Mouse (Mus musculus) forebrain, embryonic 11.5 days (tissue): ENCODE results near the gene Psme2. TPM values are rescaled to one million over a fixed set of nuclear protein-coding genes. Genes with fewer than 3 reads are reported as not detected.

ENCODE experiments used
- ATAC-seq: fragments of 200-750 bp; cut with Nextera tagmentation; replicated peaks from 2 replicates; pipeline ENCODE4 v1.8.0; 2017; ENCODE audit warnings: moderate TSS enrichment; ENCODE audit not compliant: low FRiP score
- DNase-seq: peaks from one replicate; pipeline ENCODE4 v3.0.0-alpha.2; 2017; ENCODE audit warnings: low spot score
- H3K27ac ChIP-seq: fragments of 300-500 bp; sonication (generic); 2 replicates; pipeline ENCODE4 v1.5.1; 2014; ENCODE audit warnings: low read depth, low read length
- H3K27me3 ChIP-seq: fragments of 300-500 bp; sonication (generic); 2 replicates; pipeline ENCODE4 v1.6.1; 2014; ENCODE audit warnings: mild to moderate bottlenecking, low read length, mixed read lengths; ENCODE audit not compliant: control insufficient read depth, insufficient read depth
- H3K36me3 ChIP-seq: fragments of 300-500 bp; sonication (generic); 2 replicates; pipeline ENCODE4 v1.6.1; 2014; ENCODE audit warnings: mild to moderate bottlenecking, low read length, moderate library complexity, mixed read lengths; ENCODE audit not compliant: control insufficient read depth, insufficient read depth
- H3K4me1 ChIP-seq: fragments of 300-500 bp; sonication (generic); replicated peaks from 2 replicates; pipeline ENCODE4 v1.6.1; 2014; ENCODE audit warnings: low read length, mixed read lengths; ENCODE audit not compliant: control insufficient read depth, insufficient read depth
- H3K4me2 ChIP-seq: fragments of 300-500 bp; sonication (generic); 2 replicates; pipeline ENCODE4 v1.6.1; 2014; ENCODE audit warnings: low read depth, mild to moderate bottlenecking, low read length, moderate library complexity, mixed read lengths; ENCODE audit not compliant: severe bottlenecking
- H3K4me3 ChIP-seq: fragments of 300-500 bp; sonication (generic); 2 replicates; pipeline ENCODE4 v1.5.1; 2014; ENCODE audit warnings: low read depth, low read length
- H3K9ac ChIP-seq: fragments of 300-500 bp; sonication (generic); 2 replicates; pipeline ENCODE4 v1.6.1; 2014; ENCODE audit warnings: low read length
- H3K9me3 ChIP-seq: fragments of 300-500 bp; sonication (generic); 2 replicates; pipeline ENCODE4 v1.6.1; 2016; ENCODE audit warnings: low read length, mixed read lengths; ENCODE audit not compliant: control insufficient read depth
- WGBS: fragments of 180-500 bp; shearing (Covaris S2); extraction: QIAGEN DNeasy Blood & Tissue Kit; methylation state at CpG from one replicate; pipeline ENCODE4 v1.1.7; 2014; 5-methylcytosine and 5-hydroxymethylcytosine counted together
- polyA plus RNA-seq: library from polyadenylated mRNA; unstranded; fragments of >200 nt; fragmentation: Nextera tagmentation; extraction: Ambion mirVana; gene quantifications from 2 replicates; pipeline ENCODE4 v1.2.1, GENCODE M21; 2014

Gene Psme2
- polyA plus RNA-seq, 1 experiment from 2014 or later = 187 TPM

GRCm38 (mm10) chr14:55557003-55557402 lies 33.9 kb downstream of the Psme2 start:
- peak; percentile 78 for DNase-seq

DNA sequence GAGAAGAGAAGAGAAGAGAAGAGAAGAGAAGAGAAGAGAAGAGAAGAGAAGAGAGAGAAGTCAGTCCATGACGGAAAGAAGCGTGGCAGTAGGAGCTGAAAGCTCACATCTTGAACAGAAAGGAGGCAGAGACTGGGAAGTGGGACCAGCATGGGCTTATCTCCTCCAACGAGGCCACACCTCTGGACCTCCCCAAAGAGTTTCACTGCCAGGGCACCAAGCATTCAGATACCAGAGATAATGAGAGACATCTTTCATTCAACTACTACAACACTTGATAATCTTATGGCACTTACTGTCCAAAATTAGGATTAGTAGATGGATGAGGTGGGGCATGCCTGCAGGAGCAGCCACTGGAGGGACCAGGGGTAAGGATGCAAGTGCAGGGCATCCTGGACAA lies 35.1 kb downstream of the Psme2 start:
- H3K4me1 ChIP-seq = no peaks in the 10 kb centered on the region
- DNase-seq = no peak
- WGBS = 88% methylated on average over 3 of the region's 3 CpGs
- H3K9me3 ChIP-seq = no peaks in the 10 kb centered on the region
- no peak overlapping the region for H3K9ac ChIP-seq
- no peak overlapping the region for H3K4me3 ChIP-seq
- H3K27me3 ChIP-seq = no peaks in the 10 kb centered on the region
- no peak overlapping the region for H3K27ac ChIP-seq
- ATAC-seq = no peak
- no peak overlapping the region for H3K4me2 ChIP-seq
- H3K36me3 ChIP-seq = no peaks in the 10 kb centered on the region

More at GRCm38 (mm10) chr14:55557003-55557402, 33.9 kb downstream of the Psme2 start:
- Histone ChIP-seq H3K36me3 (no peaks in the 10 kb centered on the region), H3K4me3 (no peak overlapping the region), H3K27me3 (no peaks in the 10 kb centered on the region), H3K4me1 (no peaks in the 10 kb centered on the region), H3K4me2 (no peak overlapping the region), H3K27ac (no peak overlapping the region), H3K9me3 (no peaks in the 10 kb centered on the region), H3K9ac (no peak overlapping the region)
- ATAC-seq = no peak
- 29% methylated on average over 5 of the region's 5 CpGs for WGBS

GRCm38 (mm10) chr14:55554635-55555034 lies 36.3 kb downstream of the Psme2 start:
- Histone ChIP-seq H3K36me3 (no peaks in the 10 kb centered on the region), H3K27ac (no peak overlapping the region), H3K4me1 (no peaks in the 10 kb centered on the region), H3K27me3 (no peaks in the 10 kb centered on the region), H3K4me2 (no peak overlapping the region), H3K9ac (no peak overlapping the region), H3K4me3 (no peak overlapping the region), H3K9me3 (no peaks in the 10 kb centered on the region)
- DNase-seq (no peak), ATAC-seq (no peak)

DNA sequence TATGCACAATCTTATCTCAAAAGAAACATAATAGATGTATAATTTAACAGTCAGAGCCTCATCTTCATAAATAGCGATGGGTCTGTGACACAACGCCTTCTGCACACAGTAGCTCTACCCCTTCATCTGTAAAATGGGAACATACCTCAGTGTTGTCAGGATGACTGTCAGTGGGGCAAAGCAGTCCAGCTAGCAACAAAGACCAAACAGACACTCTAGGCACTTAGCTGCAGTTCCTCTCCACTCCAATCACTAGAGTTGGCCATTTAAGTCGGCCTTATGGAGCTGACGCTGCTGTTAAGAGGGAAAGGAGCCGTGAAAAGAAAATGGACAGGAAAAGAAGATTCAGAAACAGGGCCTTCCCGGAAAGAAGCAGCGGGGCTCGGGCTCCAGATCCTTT lies 39.1 kb downstream of the Psme2 start:
- H3K9ac ChIP-seq = no peak overlapping the region
- no peak overlapping the region for H3K4me2 ChIP-seq
- ATAC-seq (no peak), DNase-seq (no peak)
- no peaks in the 10 kb centered on the region; the same call in 1 of the 2 replicates for H3K36me3 ChIP-seq
- WGBS = 90% methylated on average over 8 of the region's 8 CpGs
- no peaks in the 10 kb centered on the region for H3K9me3 ChIP-seq
- H3K4me3 ChIP-seq = no peak overlapping the region
- no peaks in the 10 kb centered on the region for H3K27me3 ChIP-seq
- no peaks in the 10 kb centered on the region for H3K4me1 ChIP-seq
- no peak overlapping the region for H3K27ac ChIP-seq

DNA sequence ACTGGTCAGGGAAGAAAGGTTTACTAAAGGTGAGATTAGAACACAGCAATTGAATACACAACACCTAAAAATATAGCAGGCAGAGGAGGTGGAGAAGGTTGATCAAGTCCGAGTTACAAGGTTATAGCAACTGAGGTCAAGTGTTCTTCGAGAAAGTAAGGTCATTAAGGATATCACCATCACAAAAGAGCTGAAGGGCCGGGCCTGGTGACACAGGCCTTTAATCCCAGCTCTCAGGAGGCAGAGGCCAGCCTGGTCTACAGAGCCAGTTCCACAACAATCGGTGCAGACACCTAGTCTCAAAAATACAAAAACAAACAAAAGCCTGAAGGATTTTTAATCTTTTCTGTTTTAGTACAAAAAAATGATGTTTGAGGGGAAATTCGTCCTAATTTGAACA lies 39.6 kb downstream of the Psme2 start:
- Histone ChIP-seq H3K36me3 (no peaks in the 10 kb centered on the region; the same call in 1 of the 2 replicates), H3K27ac (no peak overlapping the region), H3K4me1 (no peaks in the 10 kb centered on the region), H3K4me3 (no peak overlapping the region), H3K27me3 (no peaks in the 10 kb centered on the region), H3K9me3 (no peaks in the 10 kb centered on the region), H3K9ac (no peak overlapping the region), H3K4me2 (no peak overlapping the region)
- DNase-seq (no peak), ATAC-seq (no peak)
- WGBS = 69% methylated on average over 5 of the region's 5 CpGs

DNA sequence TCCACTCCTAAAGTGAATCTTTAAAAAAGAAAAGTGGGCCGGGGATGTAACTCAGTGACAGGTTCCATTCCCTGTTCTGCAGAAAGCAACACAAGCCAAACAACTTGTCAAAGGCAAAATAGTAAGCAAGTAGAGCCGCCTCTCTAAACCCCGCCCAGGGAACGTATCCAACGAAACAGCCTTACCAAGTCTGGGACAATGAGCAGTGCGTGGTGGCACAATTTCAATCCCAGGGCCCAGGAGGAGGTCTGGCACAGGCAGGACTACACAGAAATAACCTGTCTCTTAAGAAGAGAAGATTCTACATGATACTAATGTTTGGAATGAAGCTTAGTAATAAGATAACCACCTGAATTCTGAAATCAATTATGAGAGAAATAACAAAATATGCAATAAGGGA lies 40.7 kb downstream of the Psme2 start:
- DNase-seq = no peak

GRCm38 (mm10) chr14:55544334-55544733 lies 46.6 kb downstream of the Psme2 start:
- no peak for DNase-seq
- H3K27me3 ChIP-seq = no peaks in the 10 kb centered on the region
- no peak overlapping the region for H3K4me2 ChIP-seq
- no peaks in the 10 kb centered on the region; the same call in 1 of the 2 replicates for H3K36me3 ChIP-seq
- no peak overlapping the region for H3K27ac ChIP-seq
- ATAC-seq = no peak
- no peaks in the 10 kb centered on the region for H3K9me3 ChIP-seq
- no peak overlapping the region for H3K9ac ChIP-seq
- no peak overlapping the region for H3K4me3 ChIP-seq
- peaks cover 8% of the 10 kb centered on the region; the same call in 1 of the 2 replicates for H3K4me1 ChIP-seq
- WGBS = 87% methylated on average over 9 of the region's 9 CpGs

More for the DNA sequence above, 40.7 kb downstream of the Psme2 start:
- no peaks in the 10 kb centered on the region for H3K4me1 ChIP-seq
- H3K9me3 ChIP-seq = no peaks in the 10 kb centered on the region
- WGBS = 89% methylated on average over 6 of the region's 6 CpGs
- no peak for ATAC-seq
- no peaks in the 10 kb centered on the region; the same call in 1 of the 2 replicates for H3K36me3 ChIP-seq
- H3K27ac ChIP-seq = no peak overlapping the region
- H3K4me3 ChIP-seq = no peak overlapping the region
- no peak overlapping the region for H3K9ac ChIP-seq
- no peaks in the 10 kb centered on the region for H3K27me3 ChIP-seq
- H3K4me2 ChIP-seq = no peak overlapping the region

GRCm38 (mm10) chr14:55542268-55542667 lies 48.6 kb downstream of the Psme2 start:
- Histone ChIP-seq H3K9me3 (no peaks in the 10 kb centered on the region), H3K27ac (no peak overlapping the region), H3K4me1 (peaks cover 8% of the 10 kb centered on the region; the same call in 1 of the 2 replicates), H3K4me3 (no peak overlapping the region), H3K4me2 (no peak overlapping the region), H3K36me3 (no peaks in the 10 kb centered on the region), H3K9ac (no peak overlapping the region), H3K27me3 (no peaks in the 10 kb centered on the region)
- DNase-seq = no peak
- no peak for ATAC-seq
- WGBS = 96% methylated on average over 12 of the region's 12 CpGs

DNA sequence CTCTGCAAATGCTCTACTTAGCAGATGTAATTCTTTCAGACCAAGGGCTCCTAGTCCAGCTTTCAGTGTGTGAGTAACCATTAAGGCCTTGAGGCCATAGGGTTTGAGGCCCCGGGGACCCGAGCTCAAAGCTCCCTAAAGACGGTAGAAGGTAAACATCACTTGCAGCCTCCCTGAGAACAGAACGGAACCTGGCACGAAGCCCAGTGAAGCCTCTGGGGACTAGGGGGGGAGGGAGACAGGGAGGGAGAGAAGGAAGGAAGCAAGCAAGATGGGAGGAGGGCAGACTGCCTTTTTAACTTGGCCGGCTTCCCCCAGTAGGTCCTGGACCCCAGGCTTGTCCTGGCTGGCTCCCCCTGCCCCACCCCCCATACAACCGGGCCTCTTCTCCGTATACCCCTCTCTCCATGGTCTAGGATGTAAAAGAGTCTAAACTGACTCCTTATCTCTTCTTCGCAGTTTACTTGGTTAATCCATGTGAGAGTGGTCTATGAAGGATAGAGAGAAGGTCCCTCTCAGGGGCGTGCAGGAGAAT lies 50.1 kb downstream of the Psme2 start:
- WGBS = 9% methylated on average over 10 of the region's 10 CpGs
- Histone ChIP-seq H3K9me3 (no peaks in the 10 kb centered on the region), H3K4me1 (peaks cover 8% of the 10 kb centered on the region; the same call in 1 of the 2 replicates), H3K4me2 (peak overlapping the region; percentile 83), H3K27ac (peak overlapping the region; percentile 72), H3K4me3 (peak overlapping the region; percentile 54), H3K9ac (peak overlapping the region; percentile 77), H3K27me3 (no peaks in the 10 kb centered on the region), H3K36me3 (no peaks in the 10 kb centered on the region)
- ATAC-seq = peak; percentile 32; the same call in 1 of the 2 replicates
- DNase-seq = peak; percentile 79
